Mouse (Mus musculus): ENCODE data around the gene Dock9. TPM values are rescaled to one million over a fixed set of nuclear protein-coding genes. Genes with fewer than 3 reads are reported as not detected.

The Dock9 gene
- polyA plus RNA-seq, 1 experiment from 2014 or later: 6.6 TPM

- 91% methylated on average over 12 of the region's 12 CpGs for WGBS
- no peaks in the 10 kb centered on the region for H3K27me3 ChIP-seq (ENCODE audit: insufficient read depth, poor library complexity, severe bottlenecking)
- H3K9me3 ChIP-seq: no peaks in the 10 kb centered on the region
- no peak overlapping the region for H3K27ac ChIP-seq
- DNase-seq (ENCODE audit: low spot score): peak; percentile 61
- no peaks in the 10 kb centered on the region for H3K36me3 ChIP-seq
- no peak overlapping the region for H3K4me3 ChIP-seq
- H3K4me1 ChIP-seq: peaks cover 19% of the 10 kb centered on the region
Measured at GRCm38 (mm10) chr14:121787430-121787829, 10.2 kb downstream of the Dock9 start.

DNA sequence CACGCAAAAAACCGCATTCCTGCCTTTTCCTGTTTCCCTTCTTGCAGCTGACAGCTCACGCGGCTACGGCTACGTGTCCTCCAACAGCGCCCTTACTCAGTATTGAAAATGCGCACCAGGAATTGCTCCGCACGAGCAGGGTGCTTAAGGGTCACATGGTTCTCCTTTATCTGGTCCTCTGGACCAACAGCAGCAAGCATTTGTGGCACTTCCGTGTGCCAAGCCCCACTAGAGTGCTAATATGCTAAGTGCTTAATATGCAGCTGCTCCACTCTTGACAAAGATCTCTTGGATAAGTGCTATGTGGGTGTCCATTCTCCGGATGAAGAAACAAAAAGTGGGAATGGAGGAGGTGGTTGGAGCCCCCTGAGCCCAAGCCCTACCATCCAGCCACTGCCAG lies 10.7 kb downstream of the Dock9 start:
- Histone ChIP-seq H3K27ac (no peak overlapping the region), H3K27me3 (ENCODE audit: insufficient read depth, poor library complexity, severe bottlenecking) (no peaks in the 10 kb centered on the region), H3K4me1 (peaks cover 15% of the 10 kb centered on the region), H3K4me3 (no peak overlapping the region), H3K36me3 (no peaks in the 10 kb centered on the region), H3K9me3 (no peaks in the 10 kb centered on the region)
- DNase-seq (ENCODE audit: low spot score): peak; percentile 51
- WGBS: 82% methylated on average over 12 of the region's 12 CpGs

GRCm38 (mm10) chr14:121785394-121785793 lies 12.2 kb downstream of the Dock9 start:
- H3K27ac ChIP-seq: no peak overlapping the region
- H3K4me1 ChIP-seq: peaks cover 26% of the 10 kb centered on the region
- no peaks in the 10 kb centered on the region for H3K36me3 ChIP-seq
- H3K9me3 ChIP-seq: no peaks in the 10 kb centered on the region
- no peaks in the 10 kb centered on the region for H3K27me3 ChIP-seq (ENCODE audit: insufficient read depth, poor library complexity, severe bottlenecking)
- H3K4me3 ChIP-seq: no peak overlapping the region
- DNase-seq (ENCODE audit: low spot score): no peak
- 38% methylated on average over 1 of the region's 1 CpGs for WGBS

DNA sequence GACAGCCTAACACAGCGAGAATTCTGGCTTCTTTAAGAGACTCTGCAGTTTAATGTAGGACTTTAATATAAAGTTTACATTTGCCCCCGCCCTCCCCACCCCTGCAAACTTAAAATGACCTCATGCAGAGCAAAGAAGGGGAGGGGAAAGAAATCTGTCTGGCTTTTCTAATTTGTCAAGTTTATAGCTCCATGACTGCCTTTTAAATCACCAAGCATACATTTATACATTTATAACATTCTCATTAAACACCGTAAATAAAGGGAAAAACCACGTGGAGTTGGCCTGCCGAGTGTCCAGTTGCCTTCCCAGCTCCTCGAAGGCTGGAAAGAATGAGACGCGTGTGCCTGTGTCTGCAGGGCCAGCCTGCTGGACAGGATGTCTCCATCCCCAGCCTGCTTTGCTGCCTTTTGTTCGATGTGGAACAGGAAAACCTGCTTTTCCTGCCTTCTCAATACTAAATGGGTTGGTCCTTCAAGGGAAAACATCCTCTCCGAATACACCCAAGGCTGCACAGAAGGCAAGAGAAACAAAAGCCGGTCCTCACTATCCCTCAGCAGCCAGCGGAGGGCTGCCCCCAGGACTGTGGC lies 16.6 kb downstream of the Dock9 start:
- no peak overlapping the region for H3K4me3 ChIP-seq
- H3K4me1 ChIP-seq: peaks cover 49% of the 10 kb centered on the region
- DNase-seq (ENCODE audit: low spot score): no peak
- H3K9me3 ChIP-seq: no peaks in the 10 kb centered on the region
- H3K27ac ChIP-seq: peak overlapping the region; percentile 75
- 54% methylated on average over 12 of the region's 12 CpGs for WGBS
- no peaks in the 10 kb centered on the region for H3K36me3 ChIP-seq
- no peaks in the 10 kb centered on the region for H3K27me3 ChIP-seq (ENCODE audit: insufficient read depth, poor library complexity, severe bottlenecking)

DNA sequence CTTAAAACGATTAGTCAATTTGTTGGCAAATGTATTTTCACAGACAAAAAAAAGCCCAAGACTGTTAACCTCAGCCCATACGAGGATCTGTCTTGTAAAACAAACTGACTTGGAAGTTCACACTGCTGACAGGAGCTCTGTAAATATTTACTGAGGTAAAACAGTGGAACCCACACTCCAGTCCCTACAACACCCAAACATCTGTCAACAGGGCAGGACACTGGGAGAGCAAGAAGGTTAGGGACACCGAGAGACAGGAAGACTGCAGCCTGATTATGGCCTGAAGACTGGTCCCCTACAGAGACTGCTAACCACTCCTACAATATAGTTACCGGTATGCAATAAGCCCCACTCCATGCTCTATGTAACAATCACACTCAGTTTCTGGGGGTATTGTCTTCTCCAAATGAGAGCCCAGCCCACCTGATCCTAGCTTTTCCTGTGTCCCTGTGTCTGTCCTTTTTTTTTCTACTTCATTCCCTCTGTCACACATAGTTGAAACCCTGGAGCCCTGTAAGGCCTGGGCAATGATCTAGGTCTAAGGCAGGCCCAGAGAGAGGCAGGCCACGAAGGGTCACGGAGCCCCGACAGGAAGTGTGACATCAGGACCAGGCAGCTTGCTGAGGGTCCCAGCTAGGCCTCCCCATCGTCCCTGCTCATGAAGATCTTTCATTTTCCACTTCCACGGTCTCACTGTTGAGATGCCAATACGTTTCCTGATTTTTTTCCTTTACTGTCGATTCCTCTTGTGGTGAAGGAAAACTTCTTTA lies 17.3 kb downstream of the Dock9 start:
- Histone ChIP-seq H3K27ac (peak overlapping the region; percentile 75), H3K27me3 (ENCODE audit: insufficient read depth, poor library complexity, severe bottlenecking) (no peaks in the 10 kb centered on the region), H3K4me1 (peaks cover 49% of the 10 kb centered on the region), H3K9me3 (no peaks in the 10 kb centered on the region), H3K36me3 (no peaks in the 10 kb centered on the region), H3K4me3 (no peak overlapping the region)
- WGBS: 33% methylated on average over 11 of the region's 11 CpGs
- DNase-seq (ENCODE audit: low spot score): no peak

DNA sequence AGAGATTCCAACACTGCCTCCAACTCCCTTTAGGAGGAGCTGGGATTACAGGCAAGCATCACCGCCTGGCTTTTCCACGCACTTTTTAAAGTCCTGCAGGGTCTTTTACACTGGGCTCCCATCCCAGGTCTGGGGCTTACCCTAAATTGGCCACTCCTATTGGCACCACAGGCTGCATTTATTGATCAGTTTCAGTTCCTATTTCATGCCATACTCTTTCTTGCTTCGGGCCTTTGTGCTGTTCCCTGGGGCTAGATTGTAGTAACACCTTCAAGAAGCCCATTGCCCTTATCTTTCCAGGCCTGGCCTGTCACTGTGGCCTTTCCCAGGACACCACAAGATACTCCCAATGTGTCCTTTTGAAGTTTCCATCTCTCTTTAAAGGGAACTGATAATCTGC lies 18.0 kb downstream of the Dock9 start:
- DNase-seq (ENCODE audit: low spot score): no peak
- Histone ChIP-seq H3K27ac (peak overlapping the region; percentile 36), H3K36me3 (no peaks in the 10 kb centered on the region), H3K4me3 (no peak overlapping the region), H3K4me1 (peaks cover 47% of the 10 kb centered on the region), H3K9me3 (no peaks in the 10 kb centered on the region), H3K27me3 (ENCODE audit: insufficient read depth, poor library complexity, severe bottlenecking) (no peaks in the 10 kb centered on the region)
- WGBS: 38% methylated on average over 3 of the region's 3 CpGs

DNA sequence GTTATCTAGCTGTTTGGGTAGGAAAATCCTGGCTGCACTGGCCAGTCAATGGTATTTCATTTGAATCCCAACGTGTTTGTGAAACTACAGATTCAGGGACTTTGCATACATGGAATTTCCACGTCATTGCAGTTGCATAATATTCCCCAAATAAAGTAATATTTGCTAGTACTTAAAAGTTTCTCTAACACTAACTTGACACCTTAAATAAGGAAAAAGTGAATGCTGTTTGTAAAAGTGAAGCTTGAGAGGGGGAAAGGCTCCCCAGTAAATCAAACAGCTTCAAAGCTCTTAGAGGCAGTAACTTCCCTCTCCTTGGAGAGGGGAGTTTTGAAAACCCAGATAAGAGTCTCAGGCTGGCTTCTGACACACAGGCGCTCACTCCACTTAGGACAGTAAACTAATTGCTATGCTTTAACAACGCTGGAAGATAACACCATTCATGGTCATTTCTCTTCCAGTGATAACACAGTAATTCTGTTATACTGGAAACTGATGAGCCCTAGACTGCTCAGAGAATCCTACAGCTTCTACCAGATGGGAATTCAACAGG lies 20.3 kb downstream of the Dock9 start:
- H3K4me1 ChIP-seq: peaks cover 51% of the 10 kb centered on the region
- WGBS: 37% methylated on average over 4 of the region's 4 CpGs
- H3K27ac ChIP-seq: no peak overlapping the region
- H3K27me3 ChIP-seq (ENCODE audit: insufficient read depth, poor library complexity, severe bottlenecking): no peaks in the 10 kb centered on the region
- H3K4me3 ChIP-seq: no peak overlapping the region
- H3K9me3 ChIP-seq: no peaks in the 10 kb centered on the region
- DNase-seq (ENCODE audit: low spot score): no peak
- H3K36me3 ChIP-seq: no peaks in the 10 kb centered on the region

- H3K27ac ChIP-seq: no peak overlapping the region
- H3K27me3 ChIP-seq (ENCODE audit: insufficient read depth, poor library complexity, severe bottlenecking): no peaks in the 10 kb centered on the region
- no peaks in the 10 kb centered on the region for H3K9me3 ChIP-seq
- no peak overlapping the region for H3K4me3 ChIP-seq
- H3K36me3 ChIP-seq: no peaks in the 10 kb centered on the region
- DNase-seq (ENCODE audit: low spot score): no peak
- WGBS: 85% methylated on average over 4 of the region's 4 CpGs
- H3K4me1 ChIP-seq: peaks cover 50% of the 10 kb centered on the region
Measured at GRCm38 (mm10) chr14:121776749-121777148, 20.9 kb downstream of the Dock9 start.

GRCm38 (mm10) chr14:121762021-121762452 lies 35.6 kb downstream of the Dock9 start:
- H3K4me1 ChIP-seq: peaks cover 17% of the 10 kb centered on the region
- DNase-seq (ENCODE audit: low spot score): no peak
- 66% methylated on average over 11 of the region's 11 CpGs for WGBS
- no peaks in the 10 kb centered on the region; the same call in 1 of the 2 replicates for H3K36me3 ChIP-seq
- no peak overlapping the region for H3K27ac ChIP-seq
- no peaks in the 10 kb centered on the region for H3K9me3 ChIP-seq
- H3K27me3 ChIP-seq (ENCODE audit: insufficient read depth, poor library complexity, severe bottlenecking): no peaks in the 10 kb centered on the region
- no peak overlapping the region for H3K4me3 ChIP-seq

- Histone ChIP-seq H3K27me3 (ENCODE audit: insufficient read depth, poor library complexity, severe bottlenecking) (no peaks in the 10 kb centered on the region), H3K4me3 (no peak overlapping the region), H3K27ac (no peak overlapping the region), H3K4me1 (peaks cover 25% of the 10 kb centered on the region), H3K9me3 (no peaks in the 10 kb centered on the region), H3K36me3 (no peaks in the 10 kb centered on the region)
- no peak for DNase-seq (ENCODE audit: low spot score)
- 88% methylated on average over 5 of the region's 5 CpGs for whole genome bisulfite sequencing
Measured at GRCm38 (mm10) chr14:121760403-121760802, 37.2 kb downstream of the Dock9 start.

- DNase-seq (ENCODE audit: low spot score): no peak
- no peaks in the 10 kb centered on the region for H3K36me3 ChIP-seq
- no peak overlapping the region for H3K27ac ChIP-seq
- H3K4me1 ChIP-seq: peaks cover 20% of the 10 kb centered on the region; the same call in 1 of the 2 replicates
- WGBS: 66% methylated on average over 11 of the region's 11 CpGs
- no peaks in the 10 kb centered on the region for H3K27me3 ChIP-seq (ENCODE audit: insufficient read depth, poor library complexity, severe bottlenecking)
- no peaks in the 10 kb centered on the region for H3K9me3 ChIP-seq
- H3K4me3 ChIP-seq: no peak overlapping the region
Measured at GRCm38 (mm10) chr14:121754110-121754509, 43.5 kb downstream of the Dock9 start.

- no peak overlapping the region for H3K4me3 ChIP-seq
- 74% methylated on average over 19 of the region's 19 CpGs for WGBS
- H3K27ac ChIP-seq: no peak overlapping the region
- H3K36me3 ChIP-seq: no peaks in the 10 kb centered on the region
- H3K27me3 ChIP-seq (ENCODE audit: insufficient read depth, poor library complexity, severe bottlenecking): no peaks in the 10 kb centered on the region
- peaks cover 10% of the 10 kb centered on the region; the same call in 1 of the 2 replicates for H3K4me1 ChIP-seq
- no peaks in the 10 kb centered on the region for H3K9me3 ChIP-seq
- no peak for DNase-seq (ENCODE audit: low spot score)
Measured at GRCm38 (mm10) chr14:121752686-121753426, 44.8 kb downstream of the Dock9 start.

GRCm38 (mm10) chr14:121749606-121750005 lies 48.0 kb downstream of the Dock9 start:
- Histone ChIP-seq H3K27me3 (ENCODE audit: insufficient read depth, poor library complexity, severe bottlenecking) (no peaks in the 10 kb centered on the region), H3K9me3 (no peaks in the 10 kb centered on the region), H3K27ac (no peak overlapping the region), H3K36me3 (no peaks in the 10 kb centered on the region), H3K4me3 (no peak overlapping the region), H3K4me1 (0 out of 2 replicates have a peak, but pooled peaks cover 2% of the 10 kb centered on the region)
- 84% methylated on average over 9 of the region's 9 CpGs for WGBS
- no peak for DNase-seq (ENCODE audit: low spot score)

All from heart, embryonic 10.5 days (tissue).